ENCODE assay signal across 9 mouse cellular contexts in the genomic region with DNA sequence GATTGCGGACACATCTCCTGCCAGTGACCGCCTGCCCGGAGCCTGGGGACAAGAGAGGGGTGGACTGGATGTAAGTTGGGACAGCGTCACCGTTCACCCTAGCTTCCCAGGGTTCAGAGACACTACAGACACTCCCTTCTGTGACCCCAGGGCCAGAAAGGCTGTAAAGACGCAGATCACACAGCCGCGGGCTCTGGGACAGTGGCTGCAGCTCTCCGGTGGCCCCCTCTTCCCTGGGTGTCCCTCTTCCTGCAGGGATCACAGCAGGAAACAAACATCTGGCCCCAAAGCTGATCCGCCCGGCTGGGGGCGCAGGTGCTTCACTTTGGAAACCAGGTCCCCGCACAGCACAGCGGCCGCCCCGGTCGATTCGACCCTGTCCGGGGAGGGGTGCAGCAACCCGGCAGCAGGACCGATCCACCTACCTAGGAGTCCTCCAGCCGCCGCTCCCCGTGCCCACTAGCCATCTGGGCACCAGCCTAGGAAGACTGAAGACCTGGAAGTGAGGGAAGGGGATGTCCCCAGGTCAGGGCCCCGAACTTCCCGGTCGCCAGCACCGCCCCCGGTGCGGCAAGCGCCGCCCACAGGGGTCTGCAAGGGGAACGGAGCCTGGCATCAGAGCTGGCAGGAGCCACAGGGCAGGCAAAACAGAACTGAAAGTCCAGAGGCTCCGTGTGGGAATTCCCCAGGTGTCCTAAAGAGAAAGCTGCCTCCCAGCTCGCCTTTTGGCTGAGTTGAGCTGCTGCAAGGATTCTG. TPM values are rescaled to one million over a fixed set of nuclear protein-coding genes. Genes with fewer than 3 reads are reported as not detected.
DNase-seq lines count a peak whose midpoint lies in the region; ATAC-seq and TF ChIP-seq lines count a peak whose summit lies in the region.
"Had no signal": no experiment of that assay in that cellular context is flagged by ENCODE, and none has a peak within 500 bp of the region (broad histone marks: within the 10 kb centered on the region; RNA-seq: fewer than 3 reads in every experiment).

A gene (minus strand): TSS at position 673 of the 756 bp plus-strand sequence.

- no peak within 1 kb of the TSS for H3K27ac ChIP-seq in cerebellum, adult 2 months (ENCODE audit: insufficient read depth, low read length)
- no peak within 1 kb of the TSS for H3K27ac ChIP-seq in liver, embryonic 16.5 days (ENCODE audit: low read length)

- H3K27me3 ChIP-seq in cerebellum, adult 2 months (ENCODE audit: control insufficient read depth, insufficient read depth, low read length), result peaks cover 1% of the 10 kb centered on the region; the same call in 1 of the 2 replicates
- H3K27me3 ChIP-seq in liver, embryonic 16.5 days (ENCODE audit: control insufficient read depth, insufficient read depth, low read depth, low read length), result peaks cover 9% of the 10 kb centered on the region
- no peaks in the 10 kb centered on the region; the same call in none of the 2 replicates for H3K27me3 ChIP-seq in splenic B cell, adult 2 months (ENCODE audit: control insufficient read depth, insufficient read depth, low read length, poor library complexity, severe bottlenecking)

- no peaks in the 10 kb centered on the region for H3K36me3 ChIP-seq in liver, embryonic 16.5 days (ENCODE audit: control insufficient read depth, insufficient read depth)
- no peaks in the 10 kb centered on the region for H3K36me3 ChIP-seq in splenic B cell, adult 2 months (ENCODE audit: control insufficient read depth, insufficient read depth, low read length, poor library complexity, severe bottlenecking)
- H3K36me3 ChIP-seq: G1E had no signal

- peak within 1 kb of the TSS; percentile 72 for H3K4me2 ChIP-seq in liver, embryonic 16.5 days (ENCODE audit: low read depth, low read length)

- peak within 1 kb of the TSS; percentile 57 for H3K9ac ChIP-seq in liver, embryonic 16.5 days (ENCODE audit: low read depth, low read length)

- peak in 1 of 2 experiments; percentile 14 for DNase-seq in cerebellum, adult 2 months
- no peak for DNase-seq in cerebellum, adult 18-20 months
- DNase-seq in embryo, embryonic 9.5 days (ENCODE audit: extremely low spot score), result peak; percentile 71
- peak; percentile 78 for DNase-seq in heart, adult 8-10 months (ENCODE audit: low spot score)
- DNase-seq in kidney, adult 18-20 months, result peak; percentile 77
- peak; percentile 24 to 60 for DNase-seq in natural killer cell, adult 2 months (ENCODE audit: low spot score in 2 of 2)
- peak; percentile 71 for DNase-seq in splenic B cell, adult 2 months (ENCODE audit: low read depth, low spot score)

- TF ChIP-seq CTCF in cerebellum, adult 2 months (IDR thresholded peaks at IDR 0.05; ENCODE audit: borderline replicate concordance, insufficient read depth, low read depth, low read length), result no peak

- peak; percentile 68 for ATAC-seq in liver, embryonic 16.5 days (ENCODE audit: low read depth)

- H3K4me3 ChIP-seq in cerebellum, adult 2 months (replicated peaks; ENCODE audit: insufficient read depth, low read depth, low read length), result peak within 1 kb of the TSS; percentile 15
- peak within 1 kb of the TSS; percentile 63 for H3K4me3 ChIP-seq in liver, embryonic 16.5 days (ENCODE audit: low read depth, low read length)

- H3K9me3 ChIP-seq in liver, embryonic 16.5 days (replicated peaks; ENCODE audit: control insufficient read depth, low read length), result no peaks in the 10 kb centered on the region
- H3K9me3 ChIP-seq: G1E had no signal

- H3K4me1 ChIP-seq in cerebellum, adult 2 months (ENCODE audit: control insufficient read depth, insufficient read depth, low read length), result no peaks in the 10 kb centered on the region
- H3K4me1 ChIP-seq in liver, embryonic 16.5 days (ENCODE audit: control insufficient read depth, low read depth, low read length), result no peaks in the 10 kb centered on the region; the same call in 1 of the 2 replicates

- TF ChIP-seq POLR2A in cerebellum, adult 2 months (IDR thresholded peaks at IDR 0.05; ENCODE audit: borderline replicate concordance, insufficient read depth, low read length), result no peak

- WGBS in cerebellum, adult 2 months, result 3% methylated on average over 35 of the region's 35 CpGs
- WGBS in liver, embryonic 16.5 days (ENCODE audit: insufficient replicate concordance), result 1% methylated on average over 35 of the region's 35 CpGs

RNA-seq across cellular contexts. Expression of the gene that starts here (rescaled TPM):
- polyA plus RNA-seq in cerebellum, adult 2 months (2012; rRNA removed), result 0.72 and 0.93 TPM in 2 replicates
- 1 to 10 TPM; 2.3 to 2.5 (median 2.3) TPM for total RNA-seq in heart, adult 8-10 months (2022)
- 2.5 and 3.0 TPM in 2 replicates for polyA plus RNA-seq in liver, embryonic 16.5 days (2015; fragmentation: Nextera tagmentation; extraction: Ambion mirVana)
- polyA plus RNA-seq: G1E had no signal

Comparison
In these comparisons a context has a peak if more than half of its experiments do, and no peak if none do; other contexts are left out.
1. DNase-seq: peak in embryo, embryonic 9.5 days (single experiment), heart, adult 8-10 months (single experiment), kidney, adult 18-20 months (single experiment), natural killer cell, adult 2 months (2 of 2) and splenic B cell, adult 2 months (single experiment); none in cerebellum, adult 18-20 months (0 of 2).